Mouse (Mus musculus) gastrocnemius, postnatal 4 days (tissue): ENCODE measurements around the gene Omg. TPM values are rescaled to one million over a fixed set of nuclear protein-coding genes. Genes with fewer than 3 reads are reported as not detected.

Experiments used
- DNase-seq, 2 experiments: peaks; one replicate each; pipeline ENCODE4 v3.0.0; 2021 to 2022; ENCODE audit warnings: low spot score in 2 of 2, mixed read lengths in 2 of 2
- total RNA-seq, 2 experiments: library from RNA; stranded (reverse); gene quantifications; 2 replicates each; pipeline ENCODE4 v1.2.3; 2021

The Omg gene
- total RNA-seq, 2 experiments from 2014 or later: not detected

GRCm38 (mm10) chr11:79515798-79516197 lies 11.9 kb upstream of the Omg start:
- no peak for DNase-seq

GRCm38 (mm10) chr11:79515331-79515730 lies 11.4 kb upstream of the Omg start:
- no peak for DNase-seq

- DNase-seq: no peak
Observed at GRCm38 (mm10) chr11:79511970-79512369, 8.1 kb upstream of the Omg start.

GRCm38 (mm10) chr11:79504506-79504905 lies 622 bp upstream of the Omg start:
- no peak for DNase-seq

GRCm38 (mm10) chr11:79502917-79503316 lies 967 bp downstream of the Omg start:
- no peak for DNase-seq

GRCm38 (mm10) chr11:79494976-79495800 lies 8.7 kb downstream of the Omg start:
- DNase-seq: no peak

- DNase-seq: no peak
Observed at GRCm38 (mm10) chr11:79484721-79485120, 19.2 kb downstream of the Omg start.

- DNase-seq: no peak
Observed at GRCm38 (mm10) chr11:79483876-79484528, 19.9 kb downstream of the Omg start.

GRCm38 (mm10) chr11:79483392-79483791 lies 20.5 kb downstream of the Omg start:
- DNase-seq: no peak

- DNase-seq: no peak
Observed at GRCm38 (mm10) chr11:79468097-79468496, 35.8 kb downstream of the Omg start.

GRCm38 (mm10) chr11:79460756-79461450 lies 43.0 kb downstream of the Omg start:
- no peak for DNase-seq

GRCm38 (mm10) chr11:79459846-79460245 lies 44.0 kb downstream of the Omg start:
- DNase-seq: no peak

GRCm38 (mm10) chr11:79457928-79458327 lies 46.0 kb downstream of the Omg start:
- no peak for DNase-seq

- DNase-seq: no peak
Observed at GRCm38 (mm10) chr11:79452966-79453365, 50.9 kb downstream of the Omg start.

Other genes starting within 250 kb of the Omg start
- gene Wsb1, start 249.4 kb downstream of the Omg start, total RNA-seq: 10 to 100 TPM; 66.9 to 68.6 TPM
- not detected for gene Gm9964, start 207.2 kb downstream of the Omg start, total RNA-seq
- gene Nf1, start 164.4 kb downstream of the Omg start, total RNA-seq: 10 to 100 TPM; 46.6 to 49.1 TPM
- gene Evi2b, start 19.7 kb upstream of the Omg start, total RNA-seq: 1 to 10 TPM; 1.6 to 1.7 TPM
- under 1 TPM; 0.20 to 0.31 TPM for gene Evi2, start 26.5 kb upstream of the Omg start, total RNA-seq
- 1 to 10 TPM; 4.7 to 6.0 TPM for gene Evi2a, start 26.5 kb upstream of the Omg start, total RNA-seq
- under 1 TPM; 0.83 to 0.86 TPM for gene Rab11fip4, start 87.1 kb upstream of the Omg start, total RNA-seq